Mouse (Mus musculus): ENCODE data around the gene Tmem119.

DNA sequence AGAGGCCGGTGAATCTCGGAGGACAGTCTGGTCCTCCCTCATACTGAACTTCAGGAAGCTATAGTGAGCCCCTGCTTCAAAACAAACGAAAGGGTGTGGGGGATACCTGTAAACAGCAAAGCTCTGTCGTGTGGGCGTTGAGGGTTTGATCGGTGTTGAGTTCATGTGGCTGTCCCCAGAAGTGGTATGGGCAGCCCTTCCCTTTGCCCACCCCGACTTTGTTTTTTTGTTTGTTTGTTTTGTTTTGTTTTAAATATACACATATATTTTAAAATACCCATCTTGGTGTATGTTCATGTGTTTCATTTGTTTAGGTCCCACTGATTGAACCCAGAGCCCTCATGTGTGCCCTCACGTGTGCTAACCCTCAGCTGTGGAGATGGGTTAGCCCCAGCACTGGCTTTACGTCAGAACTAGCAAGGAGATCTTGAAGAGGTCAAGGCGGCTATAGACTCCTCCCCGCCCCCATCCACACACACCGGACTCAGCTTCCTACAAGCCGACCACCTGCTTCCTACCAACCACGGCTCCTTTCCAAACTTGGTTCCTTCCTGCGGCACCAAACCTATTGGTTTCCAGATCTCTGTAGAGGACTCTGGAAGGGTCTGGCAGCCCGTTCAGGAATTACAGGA, 33.1 kb upstream of the Tmem119 start:
- TF ChIP-seq CTCF (IDR thresholded peaks at IDR 0.05; ENCODE audit: control insufficient read depth, insufficient read depth, low read length): no peak
- no peak for TF ChIP-seq POLR2A (IDR thresholded peaks at IDR 0.05; ENCODE audit: borderline replicate concordance, control insufficient read depth, low read depth, low read length)
